Mouse (Mus musculus) erythroblast, embryonic 14.5 days (primary cell): ENCODE results near the gene Hk2.

ENCODE experiments used
- GATA1 ChIP-seq: IDR thresholded peaks from 2 replicates; pipeline ENCODE4 v1.6.1; 2012; ENCODE audit warnings: low read length, inconsistent platforms, mixed read lengths
- TAL1 ChIP-seq: IDR thresholded peaks from 3 replicates; pipeline ENCODE4 v1.6.1; 2012; ENCODE audit warnings: low read length, inconsistent platforms, mixed read lengths

DNA sequence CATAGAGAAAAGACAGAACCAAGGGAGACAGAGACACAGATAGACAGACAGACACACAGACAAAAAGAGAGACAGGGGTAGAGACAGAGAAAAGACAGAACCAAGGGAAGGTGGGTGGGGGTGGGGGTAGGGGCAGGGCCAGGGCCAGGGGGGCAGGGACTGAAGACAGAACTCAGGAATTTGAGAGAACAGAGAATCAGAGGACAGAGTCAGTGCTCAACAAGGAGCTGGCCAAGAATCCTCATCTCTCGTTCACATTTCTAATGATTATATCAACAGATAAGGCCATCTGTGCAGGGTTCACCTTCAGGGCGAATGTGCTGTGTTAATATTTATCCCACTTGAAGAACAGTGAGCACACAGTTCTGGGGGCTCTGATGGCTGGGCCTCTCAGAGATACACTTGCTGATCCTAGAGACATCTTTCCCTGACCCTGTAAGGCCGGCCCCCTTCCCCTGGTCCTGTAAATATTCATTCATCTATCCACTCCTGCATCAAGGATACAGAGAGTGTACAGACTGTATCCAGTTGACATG, 24.0 kb upstream of the Hk2 start:
- TF ChIP-seq GATA1, result no peak
- TF ChIP-seq TAL1, result no peak
